Mouse (Mus musculus) small intestine, adult 2 months (tissue): ENCODE measurements around the gene Tep1.

Experiments used
- CTCF ChIP-seq: fragments of 200-500 bp; IDR thresholded peaks from 2 replicates; pipeline ENCODE4 v1.5.1; 2012; ENCODE audit warnings: low read depth, mild to moderate bottlenecking, control low read depth, inconsistent platforms, low read length, moderate library complexity, mixed read lengths; ENCODE audit not compliant: insufficient replicate concordance, insufficient read length; ENCODE audit errors: extremely low read depth
- POLR2A ChIP-seq: fragments of 200-500 bp; IDR thresholded peaks from 2 replicates; pipeline ENCODE4 v1.6.1; 2012; ENCODE audit warnings: low read depth, mild to moderate bottlenecking, control low read depth, inconsistent platforms, low read length, moderate library complexity

DNA sequence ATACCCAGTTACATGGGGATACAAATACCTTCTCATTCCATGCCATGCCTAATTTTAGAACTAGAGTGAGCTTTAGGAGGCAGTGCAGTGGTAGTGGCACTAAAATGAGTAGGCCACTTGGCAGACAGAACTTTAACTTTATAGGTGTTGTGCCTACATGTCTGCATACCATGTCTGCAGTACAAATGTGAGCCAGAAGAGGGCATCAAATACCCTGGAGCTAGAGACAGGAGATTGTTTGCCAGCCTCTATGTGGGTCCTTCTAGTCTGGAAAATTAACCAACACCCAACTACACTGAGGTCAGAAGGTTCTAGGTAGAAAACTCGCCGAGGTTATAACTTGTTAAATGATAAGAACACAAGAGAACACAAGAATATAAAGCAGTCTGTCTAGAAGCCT lies 71.8 kb downstream of the Tep1 start:
- no peak for TF ChIP-seq CTCF
- TF ChIP-seq POLR2A: no peak
